Mouse (Mus musculus) small intestine, adult 2 months (tissue): ENCODE data around the gene Sf3b6.

Source experiments
- CTCF ChIP-seq: fragments of 200-500 bp; IDR thresholded peaks from 2 replicates; pipeline ENCODE4 v1.5.1; 2012; ENCODE audit warnings: low read depth, mild to moderate bottlenecking, control low read depth, inconsistent platforms, low read length, moderate library complexity, mixed read lengths; ENCODE audit not compliant: insufficient replicate concordance, insufficient read length; ENCODE audit errors: extremely low read depth
- POLR2A ChIP-seq: fragments of 200-500 bp; IDR thresholded peaks from 2 replicates; pipeline ENCODE4 v1.6.1; 2012; ENCODE audit warnings: low read depth, mild to moderate bottlenecking, control low read depth, inconsistent platforms, low read length, moderate library complexity

- TF ChIP-seq POLR2A (no peak), CTCF (no peak)
These were observed 33.7 kb upstream of the Sf3b6 start for GRCm38 (mm10) chr12:4783598-4783997.
